Mouse (Mus musculus) brain, embryonic 14.5 days (tissue): ENCODE data around the gene Cdkn2d.
A peak's percentile ranks its signal among the peaks of the same experiment; 100 is the strongest.

Experiments used
- CTCF ChIP-seq: fragments of 200-500 bp; IDR thresholded peaks from 2 replicates; pipeline ENCODE4 v1.5.1; 2012; ENCODE audit warnings: inconsistent platforms, mild to moderate bottlenecking, moderate library complexity, borderline replicate concordance; ENCODE audit not compliant: insufficient read depth, insufficient read length; ENCODE audit errors: extremely low read depth
- POLR2A ChIP-seq: fragments of 200-500 bp; IDR thresholded peaks from 2 replicates; pipeline ENCODE4 v1.6.1; 2012; ENCODE audit warnings: mild to moderate bottlenecking, inconsistent platforms, borderline replicate concordance; ENCODE audit not compliant: poor library complexity, insufficient read depth, insufficient read length, severe bottlenecking; ENCODE audit errors: extremely low read depth

DNA sequence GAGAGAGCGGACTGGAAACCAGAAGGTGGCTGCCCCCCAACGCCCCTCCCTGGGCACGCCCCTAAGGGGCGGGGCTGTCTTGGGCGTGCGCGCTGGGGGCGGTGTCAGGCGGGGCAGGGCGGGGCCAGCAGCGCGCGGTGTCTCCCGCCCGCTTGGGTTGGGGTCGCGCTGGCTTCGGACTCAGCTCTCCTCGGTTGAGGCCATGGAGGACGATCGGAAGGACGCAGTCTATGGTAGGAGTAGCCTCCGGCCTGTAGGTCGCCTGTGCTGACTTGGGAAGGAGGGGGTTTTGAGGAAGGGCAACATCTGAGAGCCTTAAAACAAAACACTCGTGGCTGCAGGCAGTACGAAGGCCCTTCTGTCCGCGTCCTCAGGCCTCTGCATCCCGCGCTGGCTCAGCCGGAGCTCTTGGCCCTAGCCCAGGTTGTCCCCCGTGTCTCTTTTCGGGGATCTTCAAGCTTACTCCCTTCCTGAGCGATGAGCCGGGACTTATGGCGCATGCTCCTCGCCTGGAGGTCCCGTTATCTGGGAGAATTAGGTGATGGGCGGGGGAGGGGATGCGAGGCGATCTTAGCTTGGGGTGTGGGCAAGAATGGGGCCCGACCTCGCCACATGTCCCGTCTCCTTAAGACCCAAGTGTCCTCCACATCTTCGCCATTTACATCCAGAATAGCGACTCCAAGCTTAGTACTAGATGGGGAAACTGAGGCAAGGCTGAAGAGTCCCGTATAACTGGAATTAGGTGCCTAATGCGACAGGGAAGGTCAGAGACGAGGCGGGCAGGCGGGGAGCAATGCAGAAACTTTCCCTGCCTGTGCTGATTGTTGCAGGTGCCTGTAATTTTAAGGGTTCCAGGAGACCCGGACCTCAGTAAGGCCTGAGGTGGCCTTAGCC lies 29.7 kb upstream of the Cdkn2d start, which contains the start of gene Slc44a2:
- no peak for TF ChIP-seq CTCF
- TF ChIP-seq POLR2A: peak; percentile 85
